Mouse (Mus musculus): Measurements from ENCODE around the gene Ell2. TPM values are rescaled to one million over a fixed set of nuclear protein-coding genes. Genes with fewer than 3 reads are reported as not detected.

Gene Ell2
- polyA plus RNA-seq, 1 experiment from 2014 or later = 1.1 TPM

Other genes starting within 250 kb of the Ell2 start
- gene Glrx, start 133.1 kb downstream of the Ell2 start, polyA plus RNA-seq (2014; fragmentation: Nextera tagmentation; extraction: Ambion mirVana) = 40.7 and 48.3 TPM in 2 replicates
- 28.4 and 40.6 TPM in 2 replicates for gene Rhobtb3, start 237.2 kb downstream of the Ell2 start, polyA plus RNA-seq (2014; fragmentation: Nextera tagmentation; extraction: Ambion mirVana)

All from midbrain, embryonic 14.5 days (tissue).